Mouse (Mus musculus): ENCODE measurements around the gene Gm19402. TPM values are rescaled to one million over a fixed set of nuclear protein-coding genes. Genes with fewer than 3 reads are reported as not detected.

Gene Gm19402
- polyA plus RNA-seq, 1 experiment, result not detected

GRCm38 (mm10) chr10:77670710-77671109, 19.8 kb downstream of the Gm19402 start:
- WGBS, result 37% methylated on average over 4 of the region's 4 CpGs
- DNase-seq (ENCODE audit: low read depth, low spot score), result no peak

DNA sequence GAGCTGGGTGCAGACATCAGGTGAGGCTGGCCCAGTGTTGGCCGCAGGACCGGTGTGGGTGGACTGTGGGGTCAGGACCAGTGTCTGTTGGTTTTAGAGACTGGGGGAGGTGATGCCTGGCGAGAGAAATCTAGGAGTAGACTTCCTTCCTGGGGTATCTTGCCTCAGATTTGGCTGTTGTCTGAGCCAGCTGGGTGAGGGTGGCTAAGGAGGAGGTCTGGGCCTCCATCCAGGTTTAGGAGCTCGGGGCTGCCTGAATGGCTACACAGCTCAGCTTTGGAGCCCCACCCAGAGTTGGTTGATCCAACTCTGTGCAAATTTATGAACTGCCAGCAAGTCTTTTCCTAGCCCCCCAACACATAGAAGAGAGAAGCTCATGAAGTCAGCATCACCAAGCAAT, 23.2 kb downstream of the Gm19402 start:
- DNase-seq (ENCODE audit: low read depth, low spot score), result no peak
- 63% methylated on average over 4 of the region's 4 CpGs for WGBS

DNA sequence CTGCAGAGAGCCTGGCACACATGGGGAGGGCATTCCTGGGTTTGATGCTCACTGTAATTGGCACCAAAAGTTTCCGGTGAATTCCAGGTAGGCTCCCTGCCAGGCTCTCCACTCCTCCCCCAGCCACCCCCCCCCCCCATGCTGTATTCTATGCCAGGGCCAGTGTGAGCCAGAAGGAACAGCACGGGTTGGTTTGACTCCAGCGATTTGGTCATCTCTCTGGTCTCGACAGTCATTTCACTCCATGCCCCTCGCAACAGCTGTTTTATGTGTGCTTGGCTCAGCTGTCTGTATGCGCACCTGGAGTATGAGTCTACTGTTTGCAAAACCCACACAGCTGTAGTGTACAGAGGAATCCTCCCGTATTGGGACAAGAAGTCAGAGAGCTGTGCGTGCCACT, 24.2 kb downstream of the Gm19402 start:
- no peak for DNase-seq (ENCODE audit: low read depth, low spot score)

DNA sequence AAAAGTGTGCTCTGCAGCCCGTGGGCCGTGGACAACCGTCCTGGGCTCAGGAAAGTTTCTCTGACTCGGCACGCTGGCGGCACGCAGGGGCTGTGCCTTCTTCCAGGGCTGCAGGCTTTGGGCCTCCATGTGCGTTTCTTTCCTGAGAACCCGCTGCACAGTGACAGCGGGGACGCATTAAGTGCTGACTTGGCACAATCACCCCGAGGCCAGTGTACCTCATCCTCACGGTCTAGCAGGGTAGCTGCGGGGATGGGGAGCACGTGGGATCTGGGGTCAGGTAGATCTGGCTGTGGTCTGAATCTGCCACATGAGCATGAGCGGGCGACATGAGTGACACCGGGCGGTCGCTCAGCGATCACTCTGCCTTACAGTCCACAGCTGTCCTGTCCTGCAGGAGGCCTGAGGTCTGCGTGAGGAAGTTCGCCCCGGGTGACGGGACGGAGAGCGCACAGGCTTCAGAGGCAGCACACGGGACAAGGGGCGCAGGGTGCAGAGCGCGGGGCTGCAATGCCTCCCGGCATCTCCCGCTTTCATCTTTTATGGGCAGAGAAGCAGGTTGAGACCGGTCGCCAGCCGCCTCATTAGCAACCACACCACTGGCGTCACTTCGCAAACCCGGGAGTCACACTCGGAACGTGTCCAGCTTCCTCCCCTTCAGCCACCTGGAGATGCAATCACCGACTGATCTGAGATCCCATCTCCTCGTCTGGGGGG, 26.4 kb downstream of the Gm19402 start:
- no peak for DNase-seq (ENCODE audit: low read depth, low spot score)
- 48% methylated on average over 43 of the region's 43 CpGs for WGBS

More for the DNA sequence above, 24.2 kb downstream of the Gm19402 start:
- 18% methylated on average over 8 of the region's 8 CpGs for WGBS

DNA sequence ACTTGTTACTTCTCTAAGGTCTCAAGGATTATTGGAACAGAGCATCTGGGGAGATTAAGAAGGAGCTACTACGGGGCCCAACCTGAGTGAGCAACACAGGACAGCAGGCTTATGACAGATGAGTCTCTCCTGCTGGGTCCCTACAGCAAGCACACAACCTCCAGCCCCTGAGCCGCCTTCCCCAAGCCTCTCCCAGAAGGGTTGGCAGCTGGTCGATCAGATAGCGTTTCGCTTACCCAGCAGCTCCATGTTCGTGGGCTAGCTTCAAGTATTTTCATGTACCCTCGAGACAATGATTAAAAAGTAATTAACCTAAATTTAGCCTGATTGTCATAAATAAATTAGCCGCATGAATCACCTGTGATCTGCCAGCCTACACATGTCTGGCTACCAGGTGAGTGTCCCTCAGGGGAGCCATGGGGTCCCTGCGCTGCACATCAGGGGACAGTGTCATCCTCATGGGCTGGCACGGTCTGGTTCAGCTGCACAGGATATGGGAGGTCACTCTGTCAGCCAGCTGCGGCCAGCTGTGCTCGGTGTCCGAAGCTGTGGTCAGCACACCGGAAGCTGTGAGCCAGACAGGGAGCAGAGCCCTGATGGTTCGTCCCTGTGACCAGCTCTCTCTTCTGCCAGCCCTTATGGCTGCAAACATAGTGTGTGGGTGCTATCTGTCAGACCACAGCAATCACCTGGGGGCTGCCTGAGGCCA, 32.1 kb downstream of the Gm19402 start:
- 60% methylated on average over 15 of the region's 15 CpGs for WGBS
- no peak for DNase-seq (ENCODE audit: low read depth, low spot score)

DNA sequence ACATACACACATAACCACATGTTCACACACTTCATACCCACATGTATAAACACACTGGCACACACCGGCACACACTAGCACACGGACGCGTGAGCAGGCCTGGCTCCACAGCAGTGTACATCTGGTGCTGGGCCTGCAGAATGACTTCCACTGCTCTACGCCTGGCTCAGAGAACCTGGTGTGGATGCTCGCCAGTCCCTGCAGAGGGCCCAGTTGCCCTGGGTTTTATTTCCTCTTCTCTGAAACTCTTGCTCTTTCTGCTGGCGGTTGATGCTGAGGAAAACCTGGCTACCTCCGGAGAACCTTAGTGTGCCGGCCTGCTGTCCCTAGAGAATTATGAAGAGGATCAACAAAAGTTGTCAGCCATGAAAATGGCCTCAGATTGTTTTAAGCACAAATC, 38.5 kb downstream of the Gm19402 start:
- WGBS, result 86% methylated on average over 9 of the region's 9 CpGs

DNA sequence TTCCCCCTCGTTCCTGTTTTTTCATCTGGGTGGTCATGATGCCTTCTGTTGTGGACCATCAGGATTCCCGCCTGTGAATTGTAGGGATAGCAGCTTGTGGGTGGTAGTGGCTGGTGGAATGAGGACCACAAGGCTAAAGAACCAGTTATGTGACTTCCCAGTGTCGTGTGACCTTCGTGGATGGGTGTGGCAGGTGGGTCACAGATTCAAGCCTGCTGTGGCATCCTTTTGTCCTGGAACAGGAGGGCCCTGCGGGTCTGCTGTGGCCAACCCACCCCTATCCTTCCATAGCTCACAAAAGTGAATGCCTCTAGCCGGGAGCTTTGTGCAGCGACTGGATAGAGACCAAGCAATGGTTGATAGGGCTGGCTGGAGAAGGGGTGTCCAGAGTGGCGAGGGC, 42.7 kb downstream of the Gm19402 start:
- 78% methylated on average over 8 of the region's 8 CpGs for WGBS
- DNase-seq (ENCODE audit: low read depth, low spot score), result no peak

More for the DNA sequence above, 38.5 kb downstream of the Gm19402 start:
- DNase-seq (ENCODE audit: low read depth, low spot score), result no peak

- 64% methylated on average over 1 of the region's 1 CpGs for WGBS
- DNase-seq (ENCODE audit: low read depth, low spot score), result no peak
These were observed 43.1 kb downstream of the Gm19402 start for GRCm38 (mm10) chr10:77647461-77647860.

DNA sequence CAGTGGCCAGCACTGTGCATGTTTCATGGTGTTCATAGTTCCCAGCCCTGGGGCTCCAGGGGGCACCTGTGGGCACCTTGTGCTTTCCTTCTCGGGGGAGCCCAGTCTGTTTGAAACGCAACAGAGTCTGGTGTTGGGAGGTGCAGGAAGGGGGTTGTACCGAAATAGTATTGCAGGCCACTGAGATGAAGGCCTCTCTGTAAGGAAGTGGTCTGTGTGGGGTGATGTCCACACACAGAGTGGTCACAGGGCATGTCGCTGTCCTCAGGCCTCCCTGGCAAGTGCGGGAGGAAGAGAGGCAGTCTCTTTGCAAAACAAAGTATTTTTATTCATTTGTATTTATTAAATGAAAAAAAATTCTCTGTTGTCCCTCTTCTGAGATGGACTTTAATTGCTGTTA, 45.0 kb downstream of the Gm19402 start:
- DNase-seq (ENCODE audit: low read depth, low spot score), result no peak
- 88% methylated on average over 5 of the region's 5 CpGs for WGBS

GRCm38 (mm10) chr10:77643160-77643559, 47.4 kb downstream of the Gm19402 start:
- no peak for DNase-seq (ENCODE audit: low read depth, low spot score)
- 44% methylated on average over 7 of the region's 7 CpGs for WGBS

Other genes with a start within 250 kb of the Gm19402 start
- 31.2 and 32.0 TPM in 2 replicates for gene Fam207a, start 175.0 kb downstream of the Gm19402 start, polyA plus RNA-seq (2012; rRNA removed)
- 19.2 and 25.3 TPM in 2 replicates for gene Itgb2, start 160.5 kb downstream of the Gm19402 start, polyA plus RNA-seq (2012; rRNA removed)
- gene Pttg1ip, start 109.0 kb downstream of the Gm19402 start, polyA plus RNA-seq (2012; rRNA removed), result 158 and 222 TPM in 2 replicates
- 293 and 338 TPM in 2 replicates for gene Sumo3, start 84.7 kb downstream of the Gm19402 start, polyA plus RNA-seq (2012; rRNA removed)
- not detected in 2 replicates for gene Gm49325, start 84.6 kb downstream of the Gm19402 start, polyA plus RNA-seq (2012; rRNA removed)
- gene Ube2g2, start 68.5 kb downstream of the Gm19402 start, polyA plus RNA-seq (2012; rRNA removed), result 27.7 and 31.4 TPM in 2 replicates
- 0.52 and 0.94 TPM in 2 replicates for gene Tspear, start 4.2 kb downstream of the Gm19402 start, polyA plus RNA-seq (2012; rRNA removed)
- gene Gm9508, start 6.5 kb upstream of the Gm19402 start, polyA plus RNA-seq (2012; rRNA removed), result not detected in 2 replicates
- not detected in 2 replicates for gene Gm10272, start 15.9 kb upstream of the Gm19402 start, polyA plus RNA-seq (2012; rRNA removed)
- gene Gm10024, start 20.7 kb upstream of the Gm19402 start, polyA plus RNA-seq (2012; rRNA removed), result not detected in 2 replicates
- gene Gm10142, start 25.1 kb upstream of the Gm19402 start, polyA plus RNA-seq (2012; rRNA removed), result not detected in 2 replicates
- gene Krtap12-1, start 29.8 kb upstream of the Gm19402 start, polyA plus RNA-seq (2012; rRNA removed), result not detected in 2 replicates
- not detected in 2 replicates for gene Gm10100, start 35.7 kb upstream of the Gm19402 start, polyA plus RNA-seq (2012; rRNA removed)
- gene Gm18596, start 51.9 kb upstream of the Gm19402 start, polyA plus RNA-seq (2012; rRNA removed), result not detected in 2 replicates
- not detected in 2 replicates for gene Gm9736, start 60.6 kb upstream of the Gm19402 start, polyA plus RNA-seq (2012; rRNA removed)
- not detected in 2 replicates for gene Gm3233, start 68.9 kb upstream of the Gm19402 start, polyA plus RNA-seq (2012; rRNA removed)
- gene Gm3238, start 80.6 kb upstream of the Gm19402 start, polyA plus RNA-seq (2012; rRNA removed), result not detected in 2 replicates
- not detected in 2 replicates for gene Gm7138, start 86.2 kb upstream of the Gm19402 start, polyA plus RNA-seq (2012; rRNA removed)
- gene Gm3250, start 91.8 kb upstream of the Gm19402 start, polyA plus RNA-seq (2012; rRNA removed), result not detected in 2 replicates
- gene Gm7137, start 97.4 kb upstream of the Gm19402 start, polyA plus RNA-seq (2012; rRNA removed), result not detected in 2 replicates
- not detected in 2 replicates for gene Gm9639, start 104.3 kb upstream of the Gm19402 start, polyA plus RNA-seq (2012; rRNA removed)
- gene Gm19668, start 108.4 kb upstream of the Gm19402 start, polyA plus RNA-seq (2012; rRNA removed), result not detected in 2 replicates
- not detected in 2 replicates for gene Gm9507, start 121.1 kb upstream of the Gm19402 start, polyA plus RNA-seq (2012; rRNA removed)
- gene Gm2696, start 123.9 kb upstream of the Gm19402 start, polyA plus RNA-seq (2012; rRNA removed), result not detected in 2 replicates
- not detected in 2 replicates for gene Krtap10-4, start 136.3 kb upstream of the Gm19402 start, polyA plus RNA-seq (2012; rRNA removed)
- not detected in 2 replicates for gene Krtap10-10, start 145.2 kb upstream of the Gm19402 start, polyA plus RNA-seq (2012; rRNA removed)
- not detected in 2 replicates for gene Gm36176, start 156.0 kb upstream of the Gm19402 start, polyA plus RNA-seq (2012; rRNA removed)
- not detected in 2 replicates for gene Gm10318, start 162.1 kb upstream of the Gm19402 start, polyA plus RNA-seq (2012; rRNA removed)
- not detected in 2 replicates for gene Gm3285, start 171.2 kb upstream of the Gm19402 start, polyA plus RNA-seq (2012; rRNA removed)
- gene Lrrc3, start 211.8 kb upstream of the Gm19402 start, polyA plus RNA-seq (2012; rRNA removed), result 6.4 and 6.8 TPM in 2 replicates

Measured in large intestine, adult 2 months (tissue).